Mouse (Mus musculus) forebrain, embryonic 16.5 days (tissue): ENCODE measurements at regions not wholly inside any gene's neighbourhood (a gene's known extent, or its start where the extent isn't known, plus 50 kb on each side); places are given as distances from the start of the nearest gene placed in this dataset.
"Not testable (repeated sequence)": the region's sequence is repeated elsewhere in the genome, so short reads cannot be mapped to it uniquely, and the experiment has no call there.

Experiments used
- ATAC-seq: fragments of 200-750 bp; cut with Nextera tagmentation; 2 replicates; pipeline ENCODE4 v1.8.0; 2017; ENCODE audit warnings: mild to moderate bottlenecking, moderate library complexity
- H3K27ac ChIP-seq: fragments of 300-500 bp; sonication (generic); 2 replicates; pipeline ENCODE4 v1.5.1; 2014; ENCODE audit warnings: low read length, control low read depth
- H3K27me3 ChIP-seq: fragments of 300-500 bp; sonication (generic); replicated peaks from 2 replicates; pipeline ENCODE4 v1.6.1; 2014; ENCODE audit warnings: low read length; ENCODE audit not compliant: control insufficient read depth, insufficient read depth
- H3K36me3 ChIP-seq: fragments of 300-500 bp; sonication (generic); 2 replicates; pipeline ENCODE4 v1.6.1; 2014; ENCODE audit not compliant: control insufficient read depth, insufficient read depth
- H3K4me1 ChIP-seq: fragments of 300-500 bp; sonication (generic); replicated peaks from 2 replicates; pipeline ENCODE4 v1.6.1; 2014; ENCODE audit warnings: low read length; ENCODE audit not compliant: control insufficient read depth, insufficient read depth
- H3K4me2 ChIP-seq: fragments of 300-500 bp; sonication (generic); 2 replicates; pipeline ENCODE4 v1.6.1; 2014; ENCODE audit warnings: mild to moderate bottlenecking, low read length, control low read depth
- H3K4me3 ChIP-seq: fragments of 300-500 bp; sonication (generic); replicated peaks from 2 replicates; pipeline ENCODE4 v1.5.1; 2014; ENCODE audit warnings: mild to moderate bottlenecking, low read length, control low read depth
- H3K9ac ChIP-seq: fragments of 300-500 bp; sonication (generic); replicated peaks from 2 replicates; pipeline ENCODE4 v1.6.1; 2014; ENCODE audit warnings: low read depth, low read length, control low read depth
- H3K9me3 ChIP-seq: fragments of 300-500 bp; sonication (generic); 2 replicates; pipeline ENCODE4 v1.6.1; 2016; ENCODE audit warnings: low read length; ENCODE audit not compliant: control insufficient read depth
- WGBS: fragments of 180-500 bp; shearing (Covaris S2); extraction: QIAGEN DNeasy Blood & Tissue Kit; methylation state at CpG from one replicate; pipeline ENCODE4 v1.1.7; 2014; 5-methylcytosine and 5-hydroxymethylcytosine counted together

DNA sequence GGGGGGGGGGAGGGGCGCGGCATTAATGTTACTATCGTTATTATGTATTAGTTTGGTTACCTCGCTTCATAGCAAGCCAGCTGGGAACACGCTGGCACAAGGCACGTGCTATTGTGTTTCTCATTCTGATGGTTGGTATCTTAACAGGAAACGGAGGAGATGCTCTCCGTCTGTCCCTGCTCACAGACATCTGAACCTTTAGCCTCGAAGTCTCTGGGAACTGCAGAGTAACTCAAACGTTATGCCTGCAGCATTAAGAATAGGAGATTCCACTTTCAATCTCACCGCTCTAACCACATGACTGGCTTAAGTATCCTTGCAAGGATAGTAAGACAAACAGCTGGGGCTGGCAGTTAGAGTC is 80.0 kb downstream of the Nfkbiz start:
- WGBS = 84% methylated on average over 10 of the region's 11 CpGs
- Histone ChIP-seq H3K9me3 (no peaks in the 10 kb centered on the region), H3K4me3 (no peak overlapping the region), H3K27ac (no peak overlapping the region), H3K9ac (no peak overlapping the region), H3K27me3 (no peaks in the 10 kb centered on the region), H3K36me3 (no peaks in the 10 kb centered on the region), H3K4me1 (no peaks in the 10 kb centered on the region), H3K4me2 (no peak overlapping the region)
- no peak for ATAC-seq

DNA sequence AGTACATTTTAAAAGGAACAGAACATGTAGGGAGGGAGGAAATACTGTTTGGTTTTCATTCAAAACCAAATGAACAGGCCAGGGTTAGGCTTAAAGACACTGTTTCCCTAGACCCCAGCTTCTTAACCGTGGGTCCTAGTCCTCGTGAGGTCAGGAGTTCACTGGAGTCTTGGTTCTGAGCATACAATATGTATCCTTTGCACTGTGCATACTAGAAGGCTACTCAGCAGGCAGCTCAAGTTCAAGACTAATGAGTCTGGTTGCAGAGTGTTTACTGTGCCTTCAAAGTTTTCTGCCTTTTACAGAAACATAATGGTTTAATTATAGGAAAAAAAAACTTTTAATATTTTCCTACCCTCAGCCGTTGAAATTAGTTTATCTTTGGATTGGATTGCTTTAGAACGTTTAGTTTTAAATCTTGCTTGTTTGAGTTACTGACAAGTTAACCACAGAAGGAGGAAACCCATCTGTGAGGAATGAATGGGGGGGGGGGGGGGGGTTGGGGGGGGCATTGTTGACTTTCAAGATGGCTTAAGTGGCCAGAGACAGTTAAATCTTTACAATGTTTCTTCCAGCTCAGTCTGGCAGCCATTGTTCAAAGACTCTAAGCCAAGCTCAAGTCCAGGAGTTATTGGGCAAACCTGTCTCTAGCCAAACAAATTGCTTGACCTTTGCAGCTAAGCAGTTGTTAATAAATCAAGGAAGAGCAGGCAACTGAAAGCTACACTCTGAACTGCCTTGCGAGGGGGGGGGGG is 80.6 kb downstream of the Nfkbiz start:
- Histone ChIP-seq H3K9me3 (no peaks in the 10 kb centered on the region), H3K4me2 (no peak overlapping the region), H3K9ac (no peak overlapping the region), H3K4me1 (no peaks in the 10 kb centered on the region), H3K4me3 (no peak overlapping the region), H3K36me3 (no peaks in the 10 kb centered on the region), H3K27ac (no peak overlapping the region), H3K27me3 (no peaks in the 10 kb centered on the region)
- no peak for ATAC-seq
- WGBS = 73% methylated on average over 4 of the region's 5 CpGs

DNA sequence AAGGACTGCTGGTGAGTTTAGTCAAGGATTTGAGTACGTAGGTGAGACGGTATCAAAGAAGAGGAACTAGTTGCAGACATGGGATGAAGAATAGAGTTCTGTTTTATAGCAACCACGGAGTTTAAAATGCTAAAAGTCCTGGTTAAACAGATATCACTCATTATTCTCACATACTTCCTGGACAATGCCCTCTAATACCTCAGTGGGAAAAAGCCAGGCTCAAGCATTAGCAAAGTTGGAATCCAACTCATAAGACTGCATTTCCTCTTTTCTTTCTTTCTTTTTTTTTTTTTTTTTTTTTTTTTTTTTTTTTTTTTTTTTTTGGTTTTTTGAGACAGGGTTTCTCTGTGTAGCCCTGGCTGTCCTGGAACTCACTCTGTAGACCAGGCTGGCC is 81.3 kb downstream of the Nfkbiz start:
- H3K27me3 ChIP-seq, H3K4me1 ChIP-seq, H3K36me3 ChIP-seq, ATAC-seq, H3K4me2 ChIP-seq, H3K27ac ChIP-seq, H3K9me3 ChIP-seq, H3K9ac ChIP-seq, H3K4me3 ChIP-seq: not testable (repeated sequence)
- 92% methylated on average over 3 of the region's 3 CpGs for WGBS

DNA sequence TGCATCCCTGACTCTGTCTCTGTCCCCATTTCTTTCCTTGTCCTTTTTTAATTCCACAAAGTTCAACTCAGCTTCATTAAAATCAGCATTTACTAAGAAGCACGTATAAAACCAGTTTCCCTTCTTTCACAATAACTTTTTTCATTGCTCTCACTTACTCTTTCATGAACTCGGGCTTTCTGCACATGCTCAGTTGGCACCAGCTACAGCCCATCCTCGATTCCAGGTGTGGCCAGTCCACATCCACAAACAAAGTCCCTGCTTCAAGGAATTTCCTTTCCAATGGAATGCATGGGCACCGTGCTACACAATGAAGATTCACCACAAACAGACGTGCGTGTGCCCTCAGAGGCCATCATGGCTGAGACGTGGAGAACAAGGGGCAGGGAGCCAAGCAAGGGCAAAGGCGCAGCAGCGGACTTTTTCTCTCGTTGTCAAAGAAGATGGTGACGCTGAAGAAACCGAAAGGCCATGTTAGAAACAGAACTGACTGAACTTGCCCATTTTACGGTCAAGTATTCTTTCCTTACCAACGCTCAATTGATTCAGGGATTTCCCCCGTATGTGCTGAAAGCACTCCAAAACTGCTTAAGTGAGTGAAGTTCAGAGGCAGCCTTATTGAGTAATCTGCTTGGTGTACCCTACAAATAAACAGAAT is 81.8 kb downstream of the Nfkbiz start:
- no peak for ATAC-seq
- no peaks in the 10 kb centered on the region for H3K27me3 ChIP-seq
- 90% methylated on average over 15 of the region's 15 CpGs for WGBS

DNA sequence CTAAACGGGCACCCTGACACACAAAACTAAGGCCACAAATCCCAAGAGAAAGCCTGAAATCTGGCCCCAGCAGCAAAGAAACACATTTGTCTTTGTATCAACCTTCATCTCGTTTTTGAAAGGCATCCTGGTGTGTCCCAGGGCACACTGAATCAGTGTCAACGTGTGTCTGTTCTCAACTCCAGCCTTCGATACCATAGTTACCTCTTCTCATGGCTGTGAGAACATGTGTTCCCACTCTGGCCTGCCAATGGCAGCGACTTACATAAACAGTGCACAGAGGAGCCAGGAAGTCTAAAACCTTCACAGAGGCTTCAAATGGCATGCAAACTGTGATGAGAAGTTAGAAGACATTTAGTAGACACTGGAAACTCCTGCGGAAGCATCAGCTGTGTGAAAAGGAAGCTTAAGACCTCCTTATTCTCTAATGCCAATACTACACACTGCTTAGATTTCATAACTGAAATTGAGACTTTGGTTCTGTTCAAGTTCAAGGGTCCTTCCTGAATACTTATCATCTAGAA is 83.3 kb downstream of the Nfkbiz start:
- no peak for ATAC-seq
- Histone ChIP-seq H3K9me3 (no peaks in the 10 kb centered on the region), H3K27ac (no peak overlapping the region), H3K4me1 (no peaks in the 10 kb centered on the region), H3K9ac (no peak overlapping the region), H3K4me3 (no peak overlapping the region), H3K4me2 (no peak overlapping the region), H3K36me3 (no peaks in the 10 kb centered on the region), H3K27me3 (no peaks in the 10 kb centered on the region)
- 80% methylated on average over 6 of the region's 6 CpGs for WGBS

More for the DNA sequence above, 81.8 kb downstream of the Nfkbiz start:
- no peak overlapping the region for H3K9ac ChIP-seq
- H3K4me3 ChIP-seq = no peak overlapping the region
- no peak overlapping the region for H3K4me2 ChIP-seq
- H3K9me3 ChIP-seq = no peaks in the 10 kb centered on the region
- H3K36me3 ChIP-seq = no peaks in the 10 kb centered on the region
- H3K4me1 ChIP-seq = no peaks in the 10 kb centered on the region
- H3K27ac ChIP-seq = no peak overlapping the region

DNA sequence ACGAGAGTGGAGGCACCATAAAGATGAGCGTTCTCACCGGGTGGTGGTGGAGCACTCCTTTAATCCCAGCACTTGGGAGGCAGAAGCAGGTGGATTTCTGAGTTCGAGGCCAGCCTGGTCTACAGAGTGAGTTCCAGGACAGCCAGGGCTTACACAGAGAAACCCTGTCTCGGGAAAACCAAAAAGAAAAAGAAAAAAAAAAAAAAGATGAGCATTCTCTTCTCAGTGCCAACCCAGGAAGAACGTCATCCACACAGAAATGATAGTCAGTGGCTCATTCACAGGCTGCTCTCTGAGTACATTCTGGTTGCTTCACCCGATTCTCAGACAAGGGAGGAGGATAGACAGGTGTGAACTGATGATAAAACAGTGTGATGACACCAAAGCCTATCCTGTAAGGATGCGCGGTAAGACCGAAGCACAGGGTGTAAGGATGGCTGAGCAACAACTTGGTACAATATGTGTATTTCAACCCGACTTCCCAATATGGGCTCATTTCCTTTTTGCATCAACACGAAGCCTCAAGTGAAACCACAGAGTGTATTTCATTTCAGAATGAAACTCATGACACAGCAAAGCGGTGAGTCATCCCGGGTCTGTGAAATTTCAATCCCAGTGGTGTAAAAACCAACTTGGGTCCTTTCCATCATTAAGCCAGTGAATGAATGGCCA is 84.5 kb downstream of the Nfkbiz start:
- H3K36me3 ChIP-seq = no peaks in the 10 kb centered on the region
- ATAC-seq = no peak
- 93% methylated on average over 14 of the region's 14 CpGs for WGBS

DNA sequence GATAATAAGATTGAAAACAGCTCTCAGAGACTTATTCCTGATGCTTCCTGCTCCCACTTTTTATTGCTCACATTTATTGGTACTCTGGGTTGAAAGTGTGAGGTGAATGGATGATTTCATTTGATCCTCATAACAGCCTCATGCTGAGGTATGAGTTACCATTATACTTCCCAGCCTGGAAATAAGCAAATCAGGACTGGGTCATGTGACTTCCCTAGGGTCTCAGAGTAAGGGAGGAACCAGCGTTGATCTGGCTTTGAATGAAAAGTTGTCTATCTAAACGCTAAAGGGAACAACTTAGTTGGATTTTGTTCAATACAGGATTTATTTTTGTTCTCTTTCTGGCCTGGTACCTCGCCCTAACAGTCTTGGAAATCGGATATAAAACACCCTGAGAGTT is 85.3 kb downstream of the Nfkbiz start:
- Histone ChIP-seq H3K4me2 (no peak overlapping the region), H3K27ac (no peak overlapping the region), H3K4me3 (no peak overlapping the region), H3K4me1 (no peaks in the 10 kb centered on the region), H3K9ac (no peak overlapping the region), H3K9me3 (no peaks in the 10 kb centered on the region), H3K27me3 (no peaks in the 10 kb centered on the region), H3K36me3 (no peaks in the 10 kb centered on the region)
- 83% methylated on average over 4 of the region's 4 CpGs for WGBS
- ATAC-seq = no peak

More for the DNA sequence above, 84.5 kb downstream of the Nfkbiz start:
- Histone ChIP-seq H3K27me3 (no peaks in the 10 kb centered on the region), H3K9ac (no peak overlapping the region), H3K4me2 (no peak overlapping the region), H3K27ac (no peak overlapping the region), H3K9me3 (no peaks in the 10 kb centered on the region), H3K4me1 (no peaks in the 10 kb centered on the region), H3K4me3 (no peak overlapping the region)

DNA sequence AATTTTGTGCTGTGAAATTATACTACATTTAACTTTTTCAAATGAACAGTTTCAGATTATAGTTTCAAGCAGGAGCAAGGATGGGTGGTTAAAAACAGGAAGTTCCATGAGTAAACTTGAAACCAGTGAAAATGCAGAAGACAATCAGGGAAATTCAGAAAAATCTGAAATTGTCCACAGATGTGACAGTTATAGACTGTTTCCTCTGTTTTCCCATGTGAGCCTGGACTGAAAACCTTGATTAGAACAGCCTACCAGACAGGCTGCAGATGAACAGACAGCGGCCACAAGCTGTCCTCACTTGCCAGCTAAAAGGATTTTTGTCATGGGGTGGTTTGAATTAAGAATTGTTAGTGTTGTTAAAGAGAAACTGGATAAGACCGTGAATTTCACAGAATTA is 91.4 kb downstream of the Nfkbiz start:
- no peaks in the 10 kb centered on the region for H3K4me1 ChIP-seq
- H3K27me3 ChIP-seq = no peaks in the 10 kb centered on the region
- H3K4me2 ChIP-seq = no peak overlapping the region
- no peaks in the 10 kb centered on the region for H3K9me3 ChIP-seq
- WGBS = 55% methylated on average over 2 of the region's 2 CpGs
- no peak overlapping the region for H3K9ac ChIP-seq
- ATAC-seq = no peak
- no peaks in the 10 kb centered on the region for H3K36me3 ChIP-seq
- H3K4me3 ChIP-seq = no peak overlapping the region
- no peak overlapping the region for H3K27ac ChIP-seq

DNA sequence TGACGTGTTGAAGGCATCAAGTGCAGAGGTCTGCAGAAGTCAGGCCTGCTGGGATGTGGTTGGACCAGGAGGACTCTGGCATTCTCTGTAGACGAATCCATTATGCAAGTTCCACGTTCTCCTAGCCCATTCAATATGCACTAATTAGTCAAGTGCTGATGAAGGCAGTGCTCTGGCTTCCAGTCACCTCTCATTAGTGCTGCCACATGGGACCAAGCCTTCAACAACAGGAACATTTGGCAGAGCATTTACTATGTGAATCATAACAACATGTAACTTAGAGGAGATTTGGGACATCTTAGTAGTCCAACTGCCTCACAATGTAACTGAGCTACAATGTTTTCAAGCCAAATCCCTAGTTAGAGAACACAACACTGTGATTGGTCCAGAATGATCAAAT is 92.5 kb downstream of the Nfkbiz start:
- H3K9me3 ChIP-seq = no peaks in the 10 kb centered on the region
- no peak overlapping the region for H3K27ac ChIP-seq
- H3K4me3 ChIP-seq = no peak overlapping the region
- no peak overlapping the region for H3K4me2 ChIP-seq
- no peaks in the 10 kb centered on the region for H3K27me3 ChIP-seq
- WGBS = 21% methylated on average over 3 of the region's 3 CpGs
- ATAC-seq = peak; percentile 91
- H3K4me1 ChIP-seq = no peaks in the 10 kb centered on the region
- H3K9ac ChIP-seq = no peak overlapping the region
- no peaks in the 10 kb centered on the region for H3K36me3 ChIP-seq
